Mouse (Mus musculus) kidney, adult 2 months (tissue): ENCODE data around the gene Cdc34. TPM values are rescaled to one million over a fixed set of nuclear protein-coding genes. Genes with fewer than 3 reads are reported as not detected.

Experiments
- DNase-seq: peaks from one replicate; pipeline ENCODE4 v3.0.0; 2021
- H3K27ac ChIP-seq: fragments of 200-500 bp; 2 replicates; pipeline ENCODE4 v1.5.1; 2012; ENCODE audit warnings: low read depth, low read length, control low read depth, inconsistent platforms; ENCODE audit not compliant: insufficient read depth
- H3K27me3 ChIP-seq: fragments of 200-500 bp; replicated peaks from 2 replicates; pipeline ENCODE4 v1.6.1; 2012; ENCODE audit warnings: mild to moderate bottlenecking, moderate library complexity, low read length, inconsistent platforms; ENCODE audit not compliant: control insufficient read depth, insufficient read depth
- H3K36me3 ChIP-seq: fragments of 200-500 bp; 2 replicates; pipeline ENCODE4 v1.6.1; 2012; ENCODE audit warnings: mild to moderate bottlenecking, moderate library complexity, low read length, inconsistent platforms; ENCODE audit not compliant: control insufficient read depth, insufficient read depth
- H3K4me1 ChIP-seq: fragments of 200-500 bp; 2 replicates; pipeline ENCODE4 v1.6.1; 2011; ENCODE audit warnings: low read length; ENCODE audit not compliant: control insufficient read depth, insufficient read depth
- H3K4me3 ChIP-seq: fragments of 200-500 bp; 2 replicates; pipeline ENCODE4 v1.5.1; 2011; ENCODE audit warnings: mild to moderate bottlenecking, low read depth, low read length, control low read depth; ENCODE audit not compliant: insufficient read depth
- CTCF ChIP-seq: fragments of 200-500 bp; conservative IDR thresholded peaks from 2 replicates; pipeline ENCODE4 v1.5.1; 2011; ENCODE audit warnings: low read depth, mild to moderate bottlenecking, control low read depth, low read length, moderate library complexity, mixed read lengths; ENCODE audit not compliant: insufficient read depth, insufficient read length
- POLR2A ChIP-seq: fragments of 200-500 bp; IDR thresholded peaks from one replicate; pipeline ENCODE4 v1.6.1; 2011; ENCODE audit warnings: low read depth, low read length, control low read depth
- WGBS: fragments of 180-500 bp; shearing (Covaris S2); methylation state at CpG from one replicate; pipeline ENCODE4 v1.1.7; 2018; 5-methylcytosine and 5-hydroxymethylcytosine counted together
- polyA plus RNA-seq: library from polyadenylated mRNA; depleted of rRNA; stranded (reverse); fragments of >200 nt; gene quantifications from 2 replicates; pipeline ENCODE4 v1.2.3, GENCODE M21; 2012

Cdc34 gene
- polyA plus RNA-seq, 1 experiment, result 159 TPM

GRCm38 (mm10) chr10:79682916-79683582, 1.1 kb downstream of the Cdc34 start:
- Histone ChIP-seq H3K4me1 (peaks cover 10% of the 10 kb centered on the region; the same call in 1 of the 2 replicates), H3K27me3 (no peaks in the 10 kb centered on the region), H3K36me3 (no peaks in the 10 kb centered on the region), H3K27ac (peak overlapping the region; percentile 52), H3K4me3 (peak overlapping the region; percentile 90)
- TF ChIP-seq POLR2A, result no peak
- peak; percentile 54 for TF ChIP-seq CTCF
- peak; percentile 75 for DNase-seq
- WGBS, result 3% methylated on average over 10 of the region's 10 CpGs

GRCm38 (mm10) chr10:79683726-79684640, 2.0 kb downstream of the Cdc34 start:
- TF ChIP-seq CTCF (no peak), POLR2A (no peak)
- WGBS, result 43% methylated on average over 6 of the region's 6 CpGs
- Histone ChIP-seq H3K4me1 (peaks cover 10% of the 10 kb centered on the region; the same call in 1 of the 2 replicates), H3K4me3 (peak overlapping the region; percentile 90), H3K27me3 (no peaks in the 10 kb centered on the region), H3K36me3 (no peaks in the 10 kb centered on the region), H3K27ac (no peak overlapping the region)
- peak; percentile 58 for DNase-seq

- no peak for TF ChIP-seq POLR2A
- Histone ChIP-seq H3K36me3 (no peaks in the 10 kb centered on the region), H3K27ac (no peak overlapping the region), H3K4me1 (peaks cover 10% of the 10 kb centered on the region; the same call in 1 of the 2 replicates), H3K4me3 (no peak overlapping the region), H3K27me3 (no peaks in the 10 kb centered on the region)
- WGBS, result 90% methylated on average over 25 of the region's 25 CpGs
- no peak for DNase-seq
These were observed 3.0 kb downstream of the Cdc34 start for GRCm38 (mm10) chr10:79684770-79685600.

- no peaks in the 10 kb centered on the region for H3K27me3 ChIP-seq
- no peak overlapping the region for H3K4me3 ChIP-seq
- WGBS, result 91% methylated on average over 2 of the region's 2 CpGs
- H3K36me3 ChIP-seq, result no peaks in the 10 kb centered on the region
- H3K4me1 ChIP-seq, result peaks cover 10% of the 10 kb centered on the region; the same call in 1 of the 2 replicates
- TF ChIP-seq POLR2A, result no peak
- no peak for TF ChIP-seq CTCF
- H3K27ac ChIP-seq, result no peak overlapping the region
- DNase-seq, result no peak
These were observed 4.2 kb downstream of the Cdc34 start for GRCm38 (mm10) chr10:79686219-79686618.

- no peak for DNase-seq
- 84% methylated on average over 1 of the region's 1 CpGs for WGBS
- H3K36me3 ChIP-seq, result no peaks in the 10 kb centered on the region
These were observed 4.7 kb downstream of the Cdc34 start for GRCm38 (mm10) chr10:79686691-79687090.

GRCm38 (mm10) chr10:79687513-79687912, 5.5 kb downstream of the Cdc34 start:
- H3K27me3 ChIP-seq, result no peaks in the 10 kb centered on the region
- DNase-seq, result no peak
- no peak for TF ChIP-seq CTCF
- no peak for TF ChIP-seq POLR2A
- no peak overlapping the region for H3K4me3 ChIP-seq
- peaks cover 10% of the 10 kb centered on the region; the same call in 1 of the 2 replicates for H3K4me1 ChIP-seq
- no peaks in the 10 kb centered on the region for H3K36me3 ChIP-seq
- WGBS, result 92% methylated on average over 6 of the region's 6 CpGs
- H3K27ac ChIP-seq, result no peak overlapping the region

More at GRCm38 (mm10) chr10:79686691-79687090, 4.7 kb downstream of the Cdc34 start:
- no peak overlapping the region for H3K4me3 ChIP-seq
- no peaks in the 10 kb centered on the region for H3K27me3 ChIP-seq
- H3K27ac ChIP-seq, result no peak overlapping the region
- no peak for TF ChIP-seq CTCF
- no peak for TF ChIP-seq POLR2A
- H3K4me1 ChIP-seq, result peaks cover 10% of the 10 kb centered on the region; the same call in 1 of the 2 replicates
